Mouse (Mus musculus) induced T-regulatory cell, adult 2 months (primary cell): Measurements from ENCODE around the gene Aadat.
A peak's percentile ranks its signal among the peaks of the same experiment; 100 is the strongest.
"Not testable (repeated sequence)": the region's sequence is repeated elsewhere in the genome, so short reads cannot be mapped to it uniquely, and the experiment has no call there.

Source experiments
- DNase-seq: peaks from one replicate; pipeline ENCODE4 v3.0.0-alpha.2; 2012; ENCODE audit warnings: low read depth

The Aadat gene

DNA sequence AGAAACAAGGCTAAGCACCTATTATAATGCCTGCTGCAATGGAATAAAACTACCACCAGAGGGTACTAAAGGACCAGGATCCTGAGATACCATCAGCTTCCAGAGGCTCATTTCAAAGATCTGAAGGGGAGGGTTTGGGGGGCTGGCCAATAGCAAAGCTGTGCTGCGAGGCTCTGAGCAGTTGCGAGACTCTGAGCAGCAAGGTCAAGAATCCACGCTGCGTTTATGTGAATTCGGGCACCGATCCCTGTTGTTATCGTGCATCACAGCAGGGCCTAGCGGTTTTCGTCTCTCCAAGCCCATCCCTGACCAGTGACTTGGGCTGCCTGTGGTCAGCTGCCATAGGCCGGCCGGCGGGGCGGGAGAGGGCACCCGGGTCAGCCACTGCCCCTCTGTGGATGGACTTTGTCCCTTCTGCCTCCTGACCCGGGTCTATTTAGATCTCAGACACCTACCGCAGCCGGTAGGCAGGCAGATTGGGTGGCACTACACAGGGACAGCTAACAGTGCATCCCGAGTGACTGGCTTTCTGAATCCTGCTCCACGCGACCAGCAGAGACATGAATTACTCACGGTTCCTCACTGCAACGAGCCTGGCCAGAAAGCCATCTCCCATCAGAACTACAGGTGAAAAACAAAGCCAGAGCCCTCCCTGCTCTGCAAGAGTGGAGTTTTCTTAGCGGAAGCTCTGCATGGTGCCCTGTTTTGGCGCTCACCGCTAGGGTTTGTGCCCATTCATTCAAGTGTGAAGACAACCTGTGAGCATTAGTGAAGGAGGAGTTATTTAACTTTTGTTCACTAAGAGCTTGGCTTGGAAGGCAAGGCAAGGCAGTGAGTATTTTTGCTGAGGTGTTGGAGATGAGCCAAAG is at the start of gene Aadat:
Aadat (plus strand) TSS at position 280 of the 869 bp plus-strand sequence.
- peak; percentile 12 for DNase-seq

DNA sequence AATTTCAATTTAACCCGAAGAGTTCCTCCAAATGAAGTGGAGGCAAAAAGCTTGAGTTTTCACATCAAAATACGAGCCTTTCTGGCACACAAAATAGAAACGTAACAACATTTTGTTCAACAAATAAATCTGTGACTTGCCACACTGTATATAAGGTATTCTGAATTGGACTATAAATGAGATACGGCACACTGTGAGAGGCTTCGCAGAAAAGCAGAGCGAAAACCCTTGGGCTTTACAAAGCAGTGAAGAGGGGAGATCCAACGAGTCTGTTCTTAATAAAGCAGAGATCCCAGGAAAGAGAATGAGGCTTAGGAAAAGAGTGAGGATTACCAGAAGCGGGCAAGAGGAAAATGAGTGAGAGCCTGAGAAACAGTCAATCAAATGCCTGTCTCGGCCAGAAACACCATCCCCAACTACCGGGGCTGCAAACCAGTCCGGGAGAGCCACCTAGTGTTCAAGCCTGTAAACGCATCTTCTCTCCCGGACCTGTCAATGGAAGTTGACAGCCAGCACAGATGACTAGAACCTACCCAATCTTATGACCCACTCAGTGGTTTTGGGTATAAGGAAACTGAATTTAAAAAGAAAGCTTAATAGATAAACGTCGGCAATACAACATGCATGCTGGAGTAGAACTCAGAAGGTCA is 38.9 kb upstream of the Aadat start:
- peak; percentile 3 for DNase-seq

DNA sequence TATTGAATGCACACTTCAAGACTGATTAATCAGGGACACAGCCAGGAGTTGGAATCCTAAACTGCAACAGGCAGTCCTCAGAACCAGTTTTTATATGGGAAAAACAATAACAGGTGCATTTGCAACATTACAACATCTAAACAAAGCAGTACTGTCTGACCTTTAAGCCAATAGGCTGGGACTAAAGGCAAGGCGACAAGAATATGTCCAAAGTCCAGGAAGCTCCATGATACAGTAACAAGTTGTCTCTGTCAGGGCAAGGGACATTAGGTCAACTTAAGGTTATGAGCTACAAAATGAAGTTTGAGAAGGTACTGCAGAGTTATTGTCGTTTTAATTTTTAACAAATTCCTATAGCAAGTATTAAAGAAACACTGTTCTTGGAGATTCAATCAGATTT is 15.6 kb upstream of the Aadat start:
- DNase-seq = no peak

DNA sequence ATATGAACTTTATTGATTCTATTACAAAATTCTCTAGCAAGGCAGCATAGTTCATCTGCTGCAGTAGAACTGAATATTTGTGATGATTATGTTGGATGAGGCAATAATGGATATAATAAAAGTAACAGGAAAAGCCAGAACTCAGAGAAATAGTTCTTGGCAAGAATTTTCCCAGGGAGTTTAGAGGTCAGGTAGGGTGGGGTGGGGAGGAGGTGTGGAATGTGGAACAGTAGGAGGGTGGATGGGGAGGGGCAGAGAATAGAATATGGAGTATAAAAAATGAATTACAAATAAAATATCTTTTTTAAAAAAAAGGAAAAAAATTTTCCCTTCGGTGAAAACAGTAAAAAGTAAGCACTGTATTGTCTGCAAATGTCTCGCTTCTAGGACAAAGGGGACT is 13.9 kb upstream of the Aadat start:
- no peak for DNase-seq

DNA sequence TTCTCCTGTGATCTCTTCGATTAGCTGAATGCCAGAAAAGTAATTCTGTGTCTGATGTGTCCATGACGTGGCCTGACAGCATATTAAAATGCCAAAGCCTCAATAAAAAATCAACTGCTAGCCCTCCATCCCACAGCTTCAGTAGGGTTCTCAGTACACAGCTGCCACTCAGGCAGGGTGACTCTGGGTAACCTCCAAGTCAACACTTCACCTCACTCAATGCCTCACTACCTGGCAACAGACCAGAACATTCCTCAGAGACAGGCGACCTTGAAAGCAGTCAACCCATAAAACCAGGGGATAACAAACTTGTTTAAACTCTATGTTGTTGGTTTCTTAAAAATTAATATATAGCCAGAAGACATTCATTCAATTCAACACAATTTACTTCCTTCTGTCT is 13.3 kb upstream of the Aadat start:
- DNase-seq = no peak

DNA sequence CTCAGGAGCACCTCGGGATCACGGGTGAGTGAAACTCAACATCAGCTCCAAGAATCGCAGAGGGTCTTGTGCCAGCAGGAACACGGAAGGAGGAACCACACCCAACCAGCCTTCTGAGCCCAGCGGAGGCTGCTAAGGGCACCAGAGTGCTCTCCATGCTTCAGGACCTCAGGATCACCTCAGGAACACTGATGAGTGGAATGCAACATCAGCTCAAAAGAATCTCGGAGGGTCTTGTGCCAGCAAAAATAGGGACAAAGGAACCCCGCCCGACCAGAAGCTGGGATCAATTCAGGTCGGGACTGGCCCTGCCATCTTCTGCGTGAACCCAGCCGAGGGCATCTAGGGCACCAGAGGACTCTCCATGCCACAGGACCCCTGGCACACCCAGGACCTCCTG is 11.1 kb upstream of the Aadat start:
- no peak for DNase-seq

DNA sequence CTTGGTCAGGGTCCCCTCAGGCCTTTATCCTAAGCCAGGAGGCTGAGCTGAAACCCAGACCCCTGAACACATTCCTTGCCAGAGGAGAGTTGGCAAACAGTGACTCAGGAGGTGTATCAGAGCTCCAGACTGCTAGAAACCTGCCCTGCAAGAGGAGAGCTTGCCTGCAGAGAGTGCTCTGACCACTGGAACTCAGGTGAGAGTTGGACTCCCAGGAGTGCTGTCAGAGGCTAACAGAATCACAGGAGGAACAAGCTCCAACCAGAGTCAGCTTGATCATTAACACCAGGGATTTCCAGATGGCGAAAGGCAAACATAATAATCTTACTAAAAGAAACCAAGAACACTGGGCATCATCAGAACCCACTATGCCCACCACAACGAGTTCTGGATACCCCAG is 10.7 kb upstream of the Aadat start:
- not testable (repeated sequence) for DNase-seq

DNA sequence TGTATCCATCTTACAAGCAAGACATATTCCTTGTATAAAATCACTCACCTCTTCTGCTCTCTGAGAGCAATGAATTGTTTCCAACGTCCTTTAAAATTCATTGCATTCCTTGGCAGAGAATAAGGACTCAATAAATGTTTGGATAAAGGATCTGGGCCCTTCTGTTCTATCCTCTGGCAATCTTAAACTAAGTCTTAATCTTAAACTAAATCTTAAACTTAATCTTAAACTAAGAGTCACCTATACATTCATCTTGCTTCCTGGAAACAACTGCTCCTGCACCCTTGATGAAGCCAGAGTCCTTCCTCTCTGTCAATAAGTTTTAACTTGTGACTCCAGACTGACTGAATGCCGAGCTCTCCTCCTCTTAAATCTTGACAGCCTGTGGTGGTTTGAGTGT is 2.6 kb upstream of the Aadat start, which contains the start of gene Gm10283:
Gm10283 (minus strand) TSS at position 101 of the 400 bp plus-strand sequence.
- no peak for DNase-seq

DNA sequence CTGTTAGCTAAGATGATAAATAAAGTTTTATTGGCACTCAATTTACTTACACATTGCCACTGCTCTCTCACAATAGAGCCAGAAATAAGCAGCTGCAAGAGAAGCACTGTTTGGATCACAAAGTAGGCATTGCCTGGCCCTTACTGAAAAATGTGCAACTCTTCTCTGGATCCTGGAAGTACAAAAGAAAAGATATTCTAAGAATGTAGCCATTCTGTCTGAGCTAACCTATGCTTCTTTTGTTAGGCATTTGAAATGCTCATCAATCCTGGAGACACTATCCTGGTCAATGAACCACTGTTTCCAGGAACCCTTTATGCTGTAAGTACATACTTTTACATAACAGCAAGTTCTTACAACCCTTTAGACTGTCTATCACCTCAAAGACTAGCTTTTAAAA is 12.6 kb downstream of the Aadat start:
- DNase-seq = no peak

DNA sequence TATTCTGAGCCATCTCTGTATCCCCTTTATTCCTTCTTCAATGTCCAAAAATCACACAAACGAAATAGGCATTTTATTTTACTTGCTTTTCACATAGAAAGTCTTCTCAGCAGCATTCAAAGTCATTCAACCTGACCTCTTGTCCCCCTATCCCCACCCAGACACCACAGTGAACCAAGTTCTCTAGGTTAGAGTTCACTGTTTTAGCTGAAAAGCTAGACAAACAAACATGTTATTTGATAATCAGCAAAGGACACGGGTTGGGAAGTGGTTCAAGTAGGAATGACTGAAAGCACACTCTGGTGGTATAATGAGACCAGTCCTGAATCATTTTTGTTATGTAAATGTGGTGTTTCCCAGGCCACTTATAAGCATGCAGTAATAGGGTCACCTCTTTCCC is 29.2 kb downstream of the Aadat start:
- DNase-seq = no peak

DNA sequence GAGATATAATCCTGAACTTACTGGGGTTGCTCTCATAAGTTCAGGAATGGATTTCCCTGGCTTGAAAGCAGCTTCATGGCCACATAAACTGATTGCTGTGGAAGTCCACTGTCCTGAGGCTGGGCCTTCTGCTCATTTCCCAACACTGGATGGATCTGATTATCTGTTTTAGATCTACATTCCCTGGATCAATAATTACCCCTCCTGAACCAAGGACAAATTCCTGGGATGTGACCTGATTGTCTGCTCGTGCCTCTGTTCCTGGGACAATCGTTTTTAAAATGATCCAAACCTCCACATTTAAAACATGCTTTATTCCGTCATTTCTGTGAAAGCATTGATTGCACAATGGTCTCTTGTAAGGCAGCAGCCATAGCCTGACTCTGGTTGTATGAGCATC is 61.1 kb downstream of the Aadat start:
- DNase-seq = no peak

DNA sequence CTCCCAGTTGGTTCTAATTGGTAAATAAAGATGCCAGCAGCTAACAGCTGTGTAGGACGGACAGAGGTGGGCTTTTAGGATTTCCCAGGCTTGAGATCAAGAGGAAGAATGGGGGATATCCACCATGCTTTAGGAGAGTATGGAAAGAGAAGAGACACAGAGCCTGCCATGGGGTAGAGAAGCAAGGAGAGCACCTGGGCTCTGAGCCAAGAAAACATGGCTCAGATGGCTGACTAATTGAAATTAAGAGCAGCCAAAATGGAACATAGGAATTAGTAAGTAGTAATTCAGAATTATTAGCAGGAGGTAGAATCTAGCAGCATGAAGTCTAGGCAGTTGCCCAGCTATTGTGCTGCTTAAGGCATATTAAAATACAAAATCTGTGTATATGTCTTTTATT is 71.5 kb downstream of the Aadat start:
- no peak for DNase-seq

DNA sequence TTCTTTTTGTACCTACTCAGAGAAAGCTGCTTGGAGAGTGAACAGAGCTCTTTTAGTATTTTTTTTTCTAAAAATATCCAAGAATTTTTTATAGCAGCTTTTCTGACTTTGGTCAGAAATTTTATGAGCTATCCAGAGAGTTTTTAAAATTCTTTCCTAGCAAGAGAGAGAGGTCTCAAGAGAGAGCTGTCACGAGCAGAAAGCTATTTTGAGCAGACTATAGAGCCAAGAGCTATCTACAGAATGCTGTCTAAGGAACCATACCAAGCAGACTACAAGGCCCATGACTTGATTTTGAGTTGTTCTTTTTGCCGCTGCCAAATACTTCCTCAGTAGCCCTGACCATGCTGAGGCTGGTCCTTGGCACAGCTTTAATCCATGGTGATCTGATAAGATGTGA is 77.6 kb downstream of the Aadat start:
- no peak for DNase-seq

DNA sequence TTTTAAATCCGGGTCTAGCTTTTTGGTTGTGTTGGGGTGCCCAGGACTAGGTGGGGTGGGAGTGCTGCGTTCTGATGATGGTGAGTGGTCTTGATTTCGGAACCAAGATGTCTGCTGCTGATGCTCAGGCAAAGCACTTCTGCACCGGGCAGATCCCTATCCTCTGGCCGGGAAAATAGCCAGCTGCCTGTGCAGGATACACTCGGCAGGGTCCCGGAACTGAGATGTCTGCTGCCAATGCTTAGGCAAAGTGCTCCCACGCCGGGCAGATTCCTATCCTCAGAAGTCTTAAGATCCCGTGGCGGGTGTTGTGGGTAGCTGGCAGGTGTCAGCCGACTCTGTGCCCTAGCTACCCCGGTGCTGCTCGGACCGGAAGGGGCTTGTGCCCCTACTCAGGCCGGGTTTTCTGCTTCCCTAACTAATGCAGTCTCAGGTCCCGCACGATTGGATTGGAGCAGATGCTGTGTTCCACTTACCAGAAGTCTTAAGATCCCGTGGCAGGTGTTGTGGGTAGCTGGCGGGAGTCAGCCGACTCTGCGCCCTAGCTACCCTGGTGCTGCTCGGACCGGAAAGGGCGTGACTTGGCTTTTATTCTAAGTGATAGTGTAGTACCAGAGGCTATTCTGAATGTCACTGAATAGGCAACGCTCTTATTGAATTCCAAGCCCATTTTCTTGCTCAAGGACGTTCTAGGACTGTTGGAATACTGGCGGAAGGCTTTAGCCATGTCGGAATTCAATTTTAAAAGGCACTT is 85.8 kb downstream of the Aadat start:
- DNase-seq = not testable (repeated sequence)

DNA sequence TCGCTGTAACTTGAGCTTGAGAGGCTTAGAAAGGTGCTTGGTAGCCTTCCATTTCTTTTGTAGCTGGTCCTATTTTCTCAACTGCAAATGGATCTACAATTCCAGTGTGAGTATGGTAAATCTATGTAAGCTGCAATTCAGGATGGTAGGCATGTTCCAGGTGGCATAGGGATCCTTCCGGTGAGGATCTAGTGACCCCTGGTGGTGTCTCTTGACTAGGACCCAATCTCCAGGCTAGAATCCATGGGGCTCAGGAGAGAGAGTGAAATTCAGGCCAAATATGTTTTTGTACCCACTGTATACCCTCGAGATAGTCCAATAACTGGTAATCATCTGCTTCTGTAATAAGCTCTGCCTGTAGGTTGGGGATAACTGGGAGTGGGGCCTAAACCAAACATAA is 89.0 kb downstream of the Aadat start:
- no peak for DNase-seq
